Mouse (Mus musculus) forebrain, embryonic 10.5 days (tissue): Measurements from ENCODE around the gene Mctp2. TPM values are rescaled to one million over a fixed set of nuclear protein-coding genes. Genes with fewer than 3 reads are reported as not detected.

ENCODE experiments used
- DNase-seq: peaks from one replicate; pipeline ENCODE4 v3.0.0-alpha.2; 2017; ENCODE audit warnings: low spot score; ENCODE audit errors: extremely low spot score
- H3K27ac ChIP-seq: fragments of 300-500 bp; sonication (generic); 2 replicates; pipeline ENCODE4 v1.5.1; 2016; ENCODE audit warnings: mild to moderate bottlenecking
- H3K27me3 ChIP-seq: fragments of 300-500 bp; sonication (generic); 2 replicates; pipeline ENCODE4 v1.6.1; 2016; ENCODE audit warnings: mild to moderate bottlenecking; ENCODE audit not compliant: poor library complexity, severe bottlenecking
- H3K36me3 ChIP-seq: fragments of 300-500 bp; sonication (generic); replicated peaks from 2 replicates; pipeline ENCODE4 v1.6.1; 2016; ENCODE audit warnings: mild to moderate bottlenecking, moderate library complexity
- H3K4me1 ChIP-seq: fragments of 300-500 bp; sonication (generic); 2 replicates; pipeline ENCODE4 v1.6.1; 2016
- H3K4me3 ChIP-seq: fragments of 300-500 bp; sonication (generic); 2 replicates; pipeline ENCODE4 v1.5.1; 2016; ENCODE audit warnings: mild to moderate bottlenecking, moderate library complexity
- H3K9me3 ChIP-seq: fragments of 300-500 bp; sonication (generic); 2 replicates; pipeline ENCODE4 v1.6.1; 2016; ENCODE audit warnings: mild to moderate bottlenecking, moderate library complexity
- WGBS: fragments of 180-500 bp; shearing (Covaris S2); methylation state at CpG from one replicate; pipeline ENCODE4 v1.1.7; 2016; 5-methylcytosine and 5-hydroxymethylcytosine counted together
- polyA plus RNA-seq: library from polyadenylated mRNA; unstranded; fragments of >200 nt; fragmentation: Nextera tagmentation; extraction: Ambion mirVana; gene quantifications from 2 replicates; pipeline ENCODE4 v1.2.1, GENCODE M21; 2016

Gene Mctp2
- 0.11 and 0.14 TPM in 2 replicates for polyA plus RNA-seq

DNA sequence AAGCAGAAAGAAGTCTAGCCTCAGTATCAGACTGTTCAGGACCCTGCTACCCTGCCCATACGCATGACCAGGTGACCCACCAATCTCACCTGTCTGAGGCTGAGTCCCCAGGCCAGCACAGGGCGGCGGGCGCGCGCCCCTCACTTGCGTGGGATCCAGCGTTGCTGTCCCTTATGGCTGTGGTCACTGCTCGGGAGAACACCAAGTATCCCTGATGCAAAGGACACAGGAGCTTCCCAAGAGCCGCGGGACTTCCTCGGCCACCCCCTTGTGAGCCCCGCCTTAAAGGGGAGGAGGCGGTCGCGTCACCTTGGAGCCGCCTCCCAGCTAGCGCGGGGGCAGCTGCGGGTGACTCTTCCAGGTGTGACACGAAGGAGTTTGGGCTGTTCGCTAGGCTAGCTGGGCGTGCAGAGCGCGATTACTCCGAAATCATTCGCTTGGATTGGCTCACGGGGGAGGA, at the start of gene Mctp2:
Mctp2 (minus strand) TSS at position 227 of the 460 bp plus-strand sequence.
- DNase-seq, result peak; percentile 43
- no peaks in the 10 kb centered on the region for H3K36me3 ChIP-seq
- peaks cover 34% of the 10 kb centered on the region for H3K27me3 ChIP-seq
- no peak within 1 kb of the TSS for H3K27ac ChIP-seq
- no peaks in the 10 kb centered on the region for H3K9me3 ChIP-seq
- peak within 1 kb of the TSS; percentile 66 for H3K4me3 ChIP-seq
- peaks cover 16% of the 10 kb centered on the region for H3K4me1 ChIP-seq
- 1% methylated on average over 28 of the region's 28 CpGs for WGBS

DNA sequence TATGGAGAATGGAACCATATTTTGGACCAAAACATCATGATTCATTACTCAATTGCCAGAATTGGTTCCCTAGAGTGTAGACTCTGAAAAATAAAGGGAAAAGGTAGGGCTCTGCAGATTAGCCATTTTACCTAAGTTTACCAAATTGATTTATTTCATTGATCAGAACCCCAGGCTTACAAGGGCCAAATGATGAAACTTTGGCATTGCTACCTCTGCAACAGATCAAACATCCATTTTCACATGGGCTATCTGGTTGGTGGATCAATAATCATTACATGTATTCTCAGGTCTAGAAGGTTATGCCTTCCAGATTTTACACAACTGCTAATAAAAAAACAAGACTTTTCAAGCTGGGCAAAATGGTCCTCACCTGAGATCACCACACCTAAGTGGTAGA, 39.5 kb upstream of the Mctp2 start:
- DNase-seq, result no peak
- Histone ChIP-seq H3K36me3 (no peaks in the 10 kb centered on the region), H3K4me1 (no peaks in the 10 kb centered on the region), H3K4me3 (no peak overlapping the region), H3K9me3 (no peaks in the 10 kb centered on the region), H3K27me3 (no peaks in the 10 kb centered on the region), H3K27ac (no peak overlapping the region)

DNA sequence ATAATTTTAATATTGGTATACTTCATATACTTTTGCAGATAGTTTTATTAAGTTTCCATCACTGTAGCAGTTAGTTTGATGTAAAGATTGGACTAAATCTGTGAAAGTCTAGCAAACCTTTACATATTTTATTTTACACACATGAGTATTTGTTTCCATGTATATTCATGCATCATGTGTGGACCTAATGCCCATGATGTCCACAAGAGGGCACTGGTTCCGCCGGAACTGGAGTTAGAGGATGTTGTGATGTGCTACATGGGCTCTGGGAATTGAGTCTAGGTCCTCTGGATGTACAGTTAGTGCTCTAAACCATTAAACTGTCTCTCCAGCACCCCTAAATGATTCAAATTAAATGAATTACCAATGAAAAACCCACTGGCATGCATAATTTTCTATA, 37.3 kb upstream of the Mctp2 start:
- DNase-seq, result no peak
- Histone ChIP-seq H3K4me1 (no peaks in the 10 kb centered on the region), H3K36me3 (no peaks in the 10 kb centered on the region), H3K27me3 (no peaks in the 10 kb centered on the region), H3K9me3 (no peaks in the 10 kb centered on the region), H3K27ac (no peak overlapping the region), H3K4me3 (no peak overlapping the region)
- WGBS, result 78% methylated on average over 2 of the region's 2 CpGs

DNA sequence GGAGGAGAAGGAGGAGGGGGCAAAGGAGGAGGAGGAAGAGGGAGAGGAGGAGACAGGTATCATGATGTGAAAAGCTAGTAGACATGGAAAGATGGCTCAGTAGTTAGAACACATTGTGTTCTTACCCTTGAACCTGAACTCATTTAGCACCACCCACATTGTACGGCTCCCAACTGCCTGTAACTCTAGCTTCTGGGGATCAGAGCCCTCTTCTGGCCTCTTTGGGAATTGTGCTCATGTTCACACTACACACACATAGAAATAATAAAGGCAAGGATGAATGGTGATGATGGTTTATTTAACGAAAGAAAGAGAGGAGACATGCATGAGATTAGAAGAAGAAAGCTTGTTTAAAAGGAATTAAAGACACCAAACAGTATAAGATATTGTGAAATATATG, 36.4 kb upstream of the Mctp2 start:
- Histone ChIP-seq H3K4me3 (no peak overlapping the region), H3K27ac (no peak overlapping the region), H3K9me3 (no peaks in the 10 kb centered on the region), H3K4me1 (no peaks in the 10 kb centered on the region), H3K27me3 (no peaks in the 10 kb centered on the region), H3K36me3 (no peaks in the 10 kb centered on the region)
- no peak for DNase-seq
- WGBS, result 71% methylated on average over 2 of the region's 2 CpGs

DNA sequence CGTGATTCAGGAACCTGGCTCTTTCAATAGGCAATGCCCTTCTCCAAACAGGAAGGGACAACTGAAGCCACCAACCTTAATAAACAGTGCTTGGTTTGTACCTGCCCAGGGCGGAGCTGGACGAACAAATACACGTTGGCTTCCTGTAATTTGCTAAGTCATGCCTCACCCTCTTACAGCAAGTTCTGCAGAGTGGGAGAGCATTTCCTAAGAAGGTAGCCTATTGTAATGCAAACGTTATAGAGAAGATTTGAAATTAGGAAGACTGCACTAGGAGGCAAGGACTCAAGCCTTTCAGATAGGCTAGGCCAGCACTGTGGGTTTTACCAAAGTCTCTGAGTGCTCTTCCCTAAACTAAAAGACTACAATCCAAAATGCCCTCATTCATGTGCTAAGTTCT, 19.6 kb upstream of the Mctp2 start:
- no peak overlapping the region for H3K27ac ChIP-seq

DNA sequence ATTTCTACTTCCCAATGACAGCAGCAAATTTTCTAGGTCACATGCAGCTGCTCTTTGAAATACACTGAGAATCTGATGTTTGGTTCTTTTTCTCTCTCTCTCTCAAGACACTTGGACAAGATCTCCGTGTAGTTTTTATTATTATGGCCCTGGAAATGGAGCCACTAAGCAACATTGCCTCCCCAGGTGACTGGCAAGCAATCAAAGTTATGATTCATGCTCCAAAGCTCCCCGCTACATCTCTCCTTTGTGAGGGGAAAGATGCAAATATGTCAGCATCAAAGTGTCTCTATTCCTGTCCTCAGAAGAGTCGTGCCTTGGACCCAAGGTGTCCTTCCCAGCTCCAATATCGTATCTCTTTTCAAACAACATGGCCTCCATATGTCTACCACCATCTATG, 14.5 kb upstream of the Mctp2 start:
- 86% methylated on average over 4 of the region's 4 CpGs for WGBS
- Histone ChIP-seq H3K27me3 (no peaks in the 10 kb centered on the region), H3K4me1 (no peaks in the 10 kb centered on the region), H3K27ac (no peak overlapping the region), H3K4me3 (no peak overlapping the region), H3K36me3 (no peaks in the 10 kb centered on the region), H3K9me3 (no peaks in the 10 kb centered on the region)
- DNase-seq, result no peak

More for the DNA sequence above, 19.6 kb upstream of the Mctp2 start:
- 79% methylated on average over 5 of the region's 5 CpGs for WGBS
- DNase-seq, result no peak
- Histone ChIP-seq H3K4me1 (no peaks in the 10 kb centered on the region), H3K27me3 (no peaks in the 10 kb centered on the region), H3K4me3 (no peak overlapping the region), H3K36me3 (no peaks in the 10 kb centered on the region), H3K9me3 (no peaks in the 10 kb centered on the region)

DNA sequence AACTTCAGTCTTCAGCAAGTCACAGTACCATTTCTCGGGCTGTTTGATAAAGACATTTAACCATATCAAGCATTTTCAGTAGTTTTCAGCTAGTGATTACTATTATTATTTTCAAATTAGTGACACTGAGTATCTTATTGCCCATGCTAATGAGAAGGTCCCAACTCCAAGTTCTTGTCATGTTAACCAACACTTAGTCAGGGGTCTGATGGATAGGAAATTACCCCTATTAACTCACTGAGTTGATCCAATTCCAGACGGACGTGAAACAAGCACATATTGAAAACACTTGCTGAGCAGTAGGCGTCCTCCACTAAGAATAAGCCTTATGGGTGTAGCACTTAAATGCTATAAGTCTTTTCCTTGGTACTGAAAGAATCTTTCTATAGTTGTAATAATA, 14.0 kb upstream of the Mctp2 start:
- H3K9me3 ChIP-seq, result no peaks in the 10 kb centered on the region
- WGBS, result 80% methylated on average over 4 of the region's 4 CpGs
- H3K4me1 ChIP-seq, result no peaks in the 10 kb centered on the region

DNA sequence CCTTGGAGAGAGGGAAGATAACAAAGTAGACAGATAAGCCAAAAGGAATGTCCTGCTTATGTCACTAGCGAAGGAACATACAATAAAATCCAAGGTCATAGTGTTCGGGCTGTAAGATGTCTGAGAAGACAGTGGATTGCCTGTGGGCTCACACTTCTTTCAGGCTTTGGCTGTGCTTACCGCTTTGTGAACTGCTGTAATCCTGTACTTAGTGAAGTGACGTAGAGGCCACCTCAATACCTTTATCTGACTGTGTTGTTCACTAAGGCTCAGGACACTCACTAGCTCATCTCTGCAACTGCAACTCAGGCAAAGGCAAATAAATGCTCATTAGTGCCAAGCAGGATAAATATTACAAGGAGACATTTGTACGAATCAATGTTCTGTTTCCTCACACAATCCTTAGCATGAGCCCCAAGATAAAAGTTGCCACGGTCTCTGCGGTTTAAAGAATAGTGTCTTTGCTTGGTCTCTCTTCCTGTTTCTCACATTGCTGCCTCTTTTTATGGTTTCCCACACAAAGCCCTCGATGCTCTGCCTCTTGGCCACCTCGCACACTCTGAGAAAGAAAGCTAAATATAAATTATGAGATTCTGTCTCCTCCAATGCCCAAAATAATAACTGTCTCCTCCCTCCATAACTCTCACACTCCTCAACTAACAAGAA, 8.1 kb upstream of the Mctp2 start:
- H3K9me3 ChIP-seq, result no peaks in the 10 kb centered on the region
- 89% methylated on average over 9 of the region's 9 CpGs for WGBS
- no peaks in the 10 kb centered on the region for H3K36me3 ChIP-seq
- no peak overlapping the region for H3K4me3 ChIP-seq
- no peaks in the 10 kb centered on the region for H3K27me3 ChIP-seq
- no peak for DNase-seq
- H3K27ac ChIP-seq, result no peak overlapping the region
- H3K4me1 ChIP-seq, result no peaks in the 10 kb centered on the region

More for the DNA sequence above, 14.0 kb upstream of the Mctp2 start:
- DNase-seq, result no peak
- Histone ChIP-seq H3K4me3 (no peak overlapping the region), H3K27me3 (no peaks in the 10 kb centered on the region), H3K36me3 (no peaks in the 10 kb centered on the region), H3K27ac (no peak overlapping the region)

DNA sequence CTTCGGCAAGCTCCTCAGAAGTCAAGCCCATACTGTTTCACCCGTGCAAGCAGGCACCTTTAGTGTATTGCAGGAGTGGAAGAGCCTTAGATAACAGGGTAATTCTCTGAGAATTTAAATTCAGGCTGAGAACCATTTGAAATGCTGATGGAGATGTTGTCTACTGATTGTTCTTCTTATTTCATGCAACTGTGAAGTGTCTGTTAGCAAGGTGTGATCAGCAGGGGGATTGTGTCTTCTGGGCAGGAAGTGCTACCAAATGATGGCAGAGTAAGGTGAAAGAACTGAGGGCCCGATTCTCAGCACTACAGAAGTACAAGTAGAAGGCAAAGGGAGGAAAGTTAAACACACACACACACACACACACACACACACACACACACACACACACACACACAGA, 7.5 kb upstream of the Mctp2 start:
- no peak overlapping the region for H3K27ac ChIP-seq
- no peak overlapping the region for H3K4me3 ChIP-seq
- H3K27me3 ChIP-seq, result no peaks in the 10 kb centered on the region
- no peak for DNase-seq
- 76% methylated on average over 3 of the region's 3 CpGs for WGBS
- H3K9me3 ChIP-seq, result no peaks in the 10 kb centered on the region
- H3K4me1 ChIP-seq, result no peaks in the 10 kb centered on the region
- no peaks in the 10 kb centered on the region for H3K36me3 ChIP-seq

DNA sequence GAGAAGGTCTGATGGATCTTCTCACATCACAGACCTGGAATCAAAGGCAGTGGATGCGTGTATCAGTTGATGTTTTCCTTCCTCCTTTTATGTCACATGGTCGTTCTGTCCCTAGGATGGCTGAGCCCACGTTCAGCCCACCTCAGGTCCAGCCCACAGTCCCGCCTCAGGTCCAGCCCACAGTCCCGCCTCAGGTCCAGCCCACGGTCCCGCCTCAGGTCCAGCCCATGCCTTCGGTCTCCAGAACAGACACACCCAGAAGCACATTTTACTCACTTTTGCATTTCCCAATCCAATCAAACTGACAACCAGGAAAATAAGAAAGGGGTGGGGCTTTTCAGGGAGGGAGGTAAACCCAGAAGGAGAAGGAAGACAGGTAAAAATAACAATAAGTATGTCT, 5.2 kb upstream of the Mctp2 start:
- H3K27ac ChIP-seq, result no peak overlapping the region
- no peak for DNase-seq
- H3K36me3 ChIP-seq, result no peaks in the 10 kb centered on the region
- no peak overlapping the region for H3K4me3 ChIP-seq
- H3K9me3 ChIP-seq, result no peaks in the 10 kb centered on the region
- H3K4me1 ChIP-seq, result peaks cover 5% of the 10 kb centered on the region
- peaks cover 18% of the 10 kb centered on the region for H3K27me3 ChIP-seq
- 63% methylated on average over 8 of the region's 8 CpGs for WGBS

DNA sequence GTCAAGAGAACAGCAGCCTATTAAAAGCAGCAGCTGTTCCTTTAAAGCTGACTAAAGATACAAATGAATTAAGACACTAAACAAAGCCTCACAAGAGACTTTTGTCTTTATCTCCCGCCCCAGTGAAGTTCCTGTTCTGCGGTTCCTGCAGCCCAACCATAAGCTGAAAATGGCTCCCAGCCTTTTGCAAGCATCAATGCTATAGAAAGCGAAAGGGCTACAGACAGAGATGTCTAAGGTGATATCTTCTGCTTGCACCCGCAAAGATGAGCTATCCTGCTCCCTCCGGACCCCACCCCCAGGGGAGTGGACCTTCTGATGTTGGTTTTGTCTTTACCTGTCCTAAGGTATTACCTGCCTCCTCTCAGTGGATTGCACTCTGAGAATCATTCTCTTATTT, 1.7 kb upstream of the Mctp2 start:
- Histone ChIP-seq H3K4me3 (no peak overlapping the region), H3K9me3 (no peaks in the 10 kb centered on the region), H3K36me3 (no peaks in the 10 kb centered on the region), H3K4me1 (peaks cover 16% of the 10 kb centered on the region), H3K27ac (no peak overlapping the region), H3K27me3 (peaks cover 34% of the 10 kb centered on the region)
- WGBS, result 71% methylated on average over 5 of the region's 5 CpGs
- no peak for DNase-seq

DNA sequence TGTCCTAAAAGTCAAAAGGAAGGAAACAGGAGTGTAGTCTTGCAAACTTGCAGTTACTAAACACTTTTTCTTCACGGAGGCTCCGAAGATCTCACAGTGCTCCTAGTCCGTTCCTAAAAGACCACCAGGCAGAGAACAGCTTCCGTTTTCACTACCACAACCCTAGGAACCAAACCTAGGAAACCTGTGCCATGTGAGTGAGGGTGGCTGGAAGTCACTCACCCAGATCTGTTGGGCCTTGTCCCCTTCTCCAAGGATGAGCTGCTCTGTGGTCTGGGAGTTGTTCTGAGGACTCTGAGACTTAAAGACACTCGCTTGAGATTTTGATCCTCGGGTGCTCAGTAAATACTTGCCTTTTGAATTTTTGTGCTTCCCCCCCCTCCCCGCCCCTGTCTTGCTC, 439 bp upstream of the Mctp2 start:
- peak overlapping the region; percentile 66 for H3K4me3 ChIP-seq
- no peak for DNase-seq
- WGBS, result 14% methylated on average over 7 of the region's 7 CpGs
- no peaks in the 10 kb centered on the region for H3K9me3 ChIP-seq
- H3K36me3 ChIP-seq, result no peaks in the 10 kb centered on the region
- H3K27me3 ChIP-seq, result peaks cover 34% of the 10 kb centered on the region
- no peak overlapping the region for H3K27ac ChIP-seq
- peaks cover 16% of the 10 kb centered on the region for H3K4me1 ChIP-seq

DNA sequence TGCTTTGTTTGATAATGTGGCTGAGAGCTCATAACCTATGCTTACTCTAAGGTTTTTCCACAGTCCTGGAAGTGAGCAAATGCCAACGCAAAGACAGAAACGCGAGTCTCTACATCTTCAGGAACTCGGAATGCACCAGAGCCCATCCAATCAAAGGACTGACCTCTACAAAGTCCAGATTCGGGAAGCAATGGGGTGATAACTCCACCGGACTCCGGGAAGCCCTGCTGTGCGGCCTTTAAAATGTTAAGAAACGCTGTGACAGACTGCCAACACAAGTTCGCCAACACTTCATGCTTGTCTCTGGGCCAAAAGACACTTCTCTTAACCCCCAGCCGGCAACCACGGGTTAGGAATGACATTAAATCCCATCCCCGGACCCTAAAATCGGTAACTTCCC, 437 bp downstream of the Mctp2 start:
- DNase-seq, result peak; percentile 14
- Histone ChIP-seq H3K27ac (no peak overlapping the region), H3K4me1 (peaks cover 16% of the 10 kb centered on the region), H3K4me3 (peak overlapping the region; percentile 66), H3K9me3 (no peaks in the 10 kb centered on the region), H3K27me3 (peaks cover 34% of the 10 kb centered on the region), H3K36me3 (no peaks in the 10 kb centered on the region)
- 2% methylated on average over 14 of the region's 14 CpGs for WGBS

DNA sequence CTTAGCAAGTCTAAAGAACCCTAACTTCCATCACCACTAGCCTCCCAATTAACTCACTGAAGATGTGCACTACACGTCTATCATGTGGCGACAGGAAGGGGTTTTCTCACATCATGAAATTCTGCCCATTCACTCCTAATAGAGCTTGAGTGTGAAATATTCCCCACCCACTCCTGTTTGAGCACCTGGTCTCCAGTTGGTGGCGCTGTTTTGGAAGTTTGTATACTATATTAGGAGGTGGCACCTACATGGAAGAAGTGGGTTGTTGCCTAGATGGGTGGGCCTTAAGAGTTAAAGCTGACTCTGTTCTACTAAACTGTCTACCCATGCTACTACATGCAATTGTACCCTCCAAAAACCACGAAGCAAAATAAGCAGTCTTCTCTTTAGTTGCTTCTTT, 4.7 kb downstream of the Mctp2 start:
- Histone ChIP-seq H3K4me1 (peaks cover 12% of the 10 kb centered on the region), H3K27ac (no peak overlapping the region), H3K4me3 (no peak overlapping the region), H3K27me3 (peaks cover 17% of the 10 kb centered on the region), H3K36me3 (no peaks in the 10 kb centered on the region), H3K9me3 (no peaks in the 10 kb centered on the region)
- WGBS, result 75% methylated on average over 4 of the region's 4 CpGs
- no peak for DNase-seq
